Mouse (Mus musculus): ENCODE results near the gene Olfr168. TPM values are rescaled to one million over a fixed set of nuclear protein-coding genes. Genes with fewer than 3 reads are reported as not detected.
"Not testable (repeated sequence)": the region's sequence is repeated elsewhere in the genome, so short reads cannot be mapped to it uniquely, and the experiment has no call there.

Olfr168 gene
- polyA plus RNA-seq (2012; fragmentation: generic; extraction: Trizol), result not detected

- H3K4me2 ChIP-seq (ENCODE audit: low read depth), result no peak within 1 kb of the TSS
- H3K79me2 ChIP-seq (ENCODE audit: control insufficient read depth, insufficient read depth), result no peaks in the 10 kb centered on the region
- no peak within 1 kb of the TSS for H3K4me3 ChIP-seq
- no peaks in the 10 kb centered on the region for H3K27me3 ChIP-seq (ENCODE audit: control insufficient read depth, insufficient read depth, insufficient read length)
- H3ac ChIP-seq (ENCODE audit: control insufficient read depth, insufficient read length), result no peak within 1 kb of the TSS
- H3K36me3 ChIP-seq (ENCODE audit: control insufficient read depth, insufficient read depth), result no peaks in the 10 kb centered on the region
- no peak for TF ChIP-seq MYOD1 (IDR thresholded peaks at IDR 0.05; ENCODE audit: control insufficient read depth in 1 of 3, insufficient read length in 2 of 3, low read depth in 2 of 3)
- no peak for TF ChIP-seq MAX (IDR thresholded peaks at IDR 0.05; ENCODE audit: low read depth)
- no peak for TF ChIP-seq POLR2A (IDR thresholded peaks at IDR 0.05; ENCODE audit: insufficient read length, low read depth)
Measured at GRCm38 (mm10) chr16:19535455-19535854, at the start of gene Olfr168. TSS of gene Olfr168 (minus strand) at chr16:19535555.

- H3K79me2 ChIP-seq (ENCODE audit: control insufficient read depth, insufficient read depth); H3ac ChIP-seq (ENCODE audit: control insufficient read depth, insufficient read length); H3K36me3 ChIP-seq (ENCODE audit: control insufficient read depth, insufficient read depth); H3K27me3 ChIP-seq (ENCODE audit: control insufficient read depth, insufficient read depth, insufficient read length); H3K4me3 ChIP-seq; H3K4me2 ChIP-seq (ENCODE audit: low read depth): not testable (repeated sequence)
Measured at GRCm38 (mm10) chr16:19571709-19572108, 36.4 kb upstream of the Olfr168 start, which contains the start of gene Olfr169. TSS of gene Olfr169 (minus strand) at chr16:19571809.

GRCm38 (mm10) chr16:19553429-19553828, 18.1 kb upstream of the Olfr168 start:
- not testable (repeated sequence) for H3ac ChIP-seq (ENCODE audit: control insufficient read depth, insufficient read length); H3K27me3 ChIP-seq (ENCODE audit: control insufficient read depth, insufficient read depth, insufficient read length); H3K4me2 ChIP-seq (ENCODE audit: low read depth); H3K79me2 ChIP-seq (ENCODE audit: control insufficient read depth, insufficient read depth); H3K4me3 ChIP-seq; H3K36me3 ChIP-seq (ENCODE audit: control insufficient read depth, insufficient read depth)

- not testable (repeated sequence) for H3K27me3 ChIP-seq (ENCODE audit: control insufficient read depth, insufficient read depth, insufficient read length); H3K79me2 ChIP-seq (ENCODE audit: control insufficient read depth, insufficient read depth)
Measured at GRCm38 (mm10) chr16:19552246-19552645, 16.9 kb upstream of the Olfr168 start.

GRCm38 (mm10) chr16:19522166-19522565, 13.2 kb downstream of the Olfr168 start, which contains the start of gene Olfr167:
TSS of gene Olfr167 (minus strand) at chr16:19522266.
- H3K4me2 ChIP-seq (ENCODE audit: low read depth), result no peak within 1 kb of the TSS
- no peaks in the 10 kb centered on the region for H3K27me3 ChIP-seq (ENCODE audit: control insufficient read depth, insufficient read depth, insufficient read length)
- TF ChIP-seq TCF3 (IDR thresholded peaks at IDR 0.05; ENCODE audit: insufficient read length, low read depth) (no peak), E2F4 (IDR thresholded peaks at IDR 0.05; ENCODE audit: insufficient read depth) (no peak), MAX (IDR thresholded peaks at IDR 0.05; ENCODE audit: low read depth) (no peak), SRF (IDR thresholded peaks at IDR 0.05; ENCODE audit: control insufficient read depth, insufficient read length, low read depth) (no peak), USF1 (IDR thresholded peaks at IDR 0.05; ENCODE audit: low read depth) (no peak), TCF12 (IDR thresholded peaks at IDR 0.05; ENCODE audit: insufficient read depth, poor library complexity, severe bottlenecking) (no peak), MYOD1 (IDR thresholded peaks at IDR 0.05; ENCODE audit: control insufficient read depth in 1 of 3, insufficient read length in 2 of 3, low read depth in 2 of 3) (no peak), REST (IDR thresholded peaks at IDR 0.05; ENCODE audit: insufficient read depth, insufficient read length) (no peak)
- no peak within 1 kb of the TSS for H3ac ChIP-seq (ENCODE audit: control insufficient read depth, insufficient read length)
- no peaks in the 10 kb centered on the region for H3K36me3 ChIP-seq (ENCODE audit: control insufficient read depth, insufficient read depth)
- H3K4me3 ChIP-seq, result no peak within 1 kb of the TSS
- H3K79me2 ChIP-seq (ENCODE audit: control insufficient read depth, insufficient read depth), result no peaks in the 10 kb centered on the region

More at GRCm38 (mm10) chr16:19552246-19552645, 16.9 kb upstream of the Olfr168 start:
- not testable (repeated sequence) for H3K4me3 ChIP-seq; H3K36me3 ChIP-seq (ENCODE audit: control insufficient read depth, insufficient read depth); H3K4me2 ChIP-seq (ENCODE audit: low read depth); H3ac ChIP-seq (ENCODE audit: control insufficient read depth, insufficient read length)

- no peak for TF ChIP-seq REST (IDR thresholded peaks at IDR 0.05; ENCODE audit: insufficient read depth, insufficient read length)
- no peak for TF ChIP-seq POLR2AphosphoS2 (IDR thresholded peaks at IDR 0.05; ENCODE audit: insufficient read length, low read depth)
- no peak for TF ChIP-seq CEBPB (IDR thresholded peaks at IDR 0.05; ENCODE audit: insufficient read depth, poor library complexity, severe bottlenecking)
- no peak for TF ChIP-seq USF1 (IDR thresholded peaks at IDR 0.05; ENCODE audit: low read depth)
- TF ChIP-seq MYOD1 (IDR thresholded peaks at IDR 0.05; ENCODE audit: control insufficient read depth in 1 of 3, insufficient read length in 2 of 3, low read depth in 2 of 3), result no peak
- no peak for TF ChIP-seq E2F4 (IDR thresholded peaks at IDR 0.05; ENCODE audit: insufficient read depth)
- TF ChIP-seq MYOG (IDR thresholded peaks at IDR 0.05; ENCODE audit: control insufficient read depth in 1 of 3, insufficient read depth in 1 of 3, insufficient read length in 2 of 3, low read depth in 2 of 3), result no peak
- no peak for TF ChIP-seq TCF3 (IDR thresholded peaks at IDR 0.05; ENCODE audit: insufficient read length, low read depth)
- no peak for TF ChIP-seq MAX (IDR thresholded peaks at IDR 0.05; ENCODE audit: low read depth)
- TF ChIP-seq SRF (IDR thresholded peaks at IDR 0.05; ENCODE audit: control insufficient read depth, insufficient read length, low read depth), result no peak
- no peak for TF ChIP-seq POLR2A (IDR thresholded peaks at IDR 0.05; ENCODE audit: insufficient read length, low read depth)
- no peak for TF ChIP-seq TCF12 (IDR thresholded peaks at IDR 0.05; ENCODE audit: insufficient read depth, poor library complexity, severe bottlenecking)
- no peaks in the 10 kb centered on the region for H3K27me3 ChIP-seq (ENCODE audit: control insufficient read depth, insufficient read depth, insufficient read length)
- H3ac ChIP-seq (ENCODE audit: control insufficient read depth, insufficient read length), result no peak within 1 kb of the TSS
- no peaks in the 10 kb centered on the region for H3K79me2 ChIP-seq (ENCODE audit: control insufficient read depth, insufficient read depth)
- H3K36me3 ChIP-seq (ENCODE audit: control insufficient read depth, insufficient read depth), result no peaks in the 10 kb centered on the region
- H3K4me2 ChIP-seq (ENCODE audit: low read depth), result no peak within 1 kb of the TSS
- H3K4me3 ChIP-seq, result no peak within 1 kb of the TSS
Measured at GRCm38 (mm10) chr16:19483394-19483793, 52.0 kb downstream of the Olfr168 start, which contains the start of gene Olfr166. TSS of gene Olfr166 (plus strand) at chr16:19483694.

Other genes with a start within 250 kb of the Olfr168 start
- gene Olfr164, start 221.5 kb downstream of the Olfr168 start, polyA plus RNA-seq (2012; fragmentation: generic; extraction: Trizol), result not detected
- not detected for gene Olfr165, start 112.4 kb downstream of the Olfr168 start, polyA plus RNA-seq (2012; fragmentation: generic; extraction: Trizol)
- not detected for gene Olfr166, start 51.9 kb downstream of the Olfr168 start, polyA plus RNA-seq (2012; fragmentation: generic; extraction: Trizol)
- gene Olfr167, start 13.3 kb downstream of the Olfr168 start, polyA plus RNA-seq (2012; fragmentation: generic; extraction: Trizol), result not detected
- not detected for gene Olfr169, start 36.3 kb upstream of the Olfr168 start, polyA plus RNA-seq (2012; fragmentation: generic; extraction: Trizol)
- gene Olfr170, start 76.3 kb upstream of the Olfr168 start, polyA plus RNA-seq (2012; fragmentation: generic; extraction: Trizol), result not detected
- not detected for gene Olfr171, start 94.4 kb upstream of the Olfr168 start, polyA plus RNA-seq (2012; fragmentation: generic; extraction: Trizol)
- gene Lamp3, start 170.8 kb upstream of the Olfr168 start, polyA plus RNA-seq (2012; fragmentation: generic; extraction: Trizol), result not detected
- 0.40 TPM for gene B3gnt5, start 224.7 kb upstream of the Olfr168 start, polyA plus RNA-seq (2012; fragmentation: generic; extraction: Trizol)